Mouse (Mus musculus) adrenal gland, postnatal 25 days (tissue): ENCODE measurements around the gene Prickle3. TPM values are rescaled to one million over a fixed set of nuclear protein-coding genes. Genes with fewer than 3 reads are reported as not detected.

Experiments
- total RNA-seq: library from RNA; stranded (reverse); gene quantifications from 2 replicates; pipeline ENCODE4 v1.2.3, GENCODE M21; 2021

The Prickle3 gene
- total RNA-seq, 1 experiment from 2014 or later, result 20.0 TPM

Other genes with a start within 250 kb of the Prickle3 start
- not detected in 2 replicates for gene Foxp3, start 83.6 kb upstream of the Prickle3 start, total RNA-seq
- gene Ppp1r3f, start 83.0 kb upstream of the Prickle3 start, total RNA-seq, result 4.2 and 4.6 TPM in 2 replicates
- gene Ccdc22, start 51.7 kb upstream of the Prickle3 start, total RNA-seq, result 30.3 and 32.3 TPM in 2 replicates
- not detected in 2 replicates for gene Cacna1f, start 50.2 kb upstream of the Prickle3 start, total RNA-seq
- 28.5 and 34.6 TPM in 2 replicates for gene Syp, start 18.8 kb upstream of the Prickle3 start, total RNA-seq
- gene Plp2, start 14.1 kb downstream of the Prickle3 start, total RNA-seq, result 62.4 and 70.9 TPM in 2 replicates
- gene Magix, start 24.0 kb downstream of the Prickle3 start, total RNA-seq, result 0.52 and 0.86 TPM in 2 replicates
- gene Gpkow, start 39.9 kb downstream of the Prickle3 start, total RNA-seq, result 50.4 and 54.9 TPM in 2 replicates
- 79.0 and 80.8 TPM in 2 replicates for gene Wdr45, start 57.1 kb downstream of the Prickle3 start, total RNA-seq
- gene Gm45208, start 65.0 kb downstream of the Prickle3 start, total RNA-seq, result not detected in 2 replicates
- gene Praf2, start 71.2 kb downstream of the Prickle3 start, total RNA-seq, result 8.4 and 11.0 TPM in 2 replicates
- 4.4 and 6.0 TPM in 2 replicates for gene Ccdc120, start 93.6 kb downstream of the Prickle3 start, total RNA-seq
- 40.7 and 45.0 TPM in 2 replicates for gene Tfe3, start 105.3 kb downstream of the Prickle3 start, total RNA-seq
- 61.2 and 64.9 TPM in 2 replicates for gene Gripap1, start 132.5 kb downstream of the Prickle3 start, total RNA-seq
- 1.0 and 1.2 TPM in 2 replicates for gene Kcnd1, start 165.0 kb downstream of the Prickle3 start, total RNA-seq
- 74.6 and 83.3 TPM in 2 replicates for gene Otud5, start 184.1 kb downstream of the Prickle3 start, total RNA-seq
- 11.1 and 12.3 TPM in 2 replicates for gene Pim2, start 221.0 kb downstream of the Prickle3 start, total RNA-seq
- 43.1 and 81.5 TPM in 2 replicates for gene Slc35a2, start 226.8 kb downstream of the Prickle3 start, total RNA-seq
- gene Pqbp1, start 242.0 kb downstream of the Prickle3 start, total RNA-seq, result 118 and 127 TPM in 2 replicates
- gene Timm17b, start 242.1 kb downstream of the Prickle3 start, total RNA-seq, result 114 and 134 TPM in 2 replicates